Mouse (Mus musculus): ENCODE results near the gene Cd2bp2.
"Not testable (repeated sequence)": the region's sequence is repeated elsewhere in the genome, so short reads cannot be mapped to it uniquely, and the experiment has no call there.

The Cd2bp2 gene

DNA sequence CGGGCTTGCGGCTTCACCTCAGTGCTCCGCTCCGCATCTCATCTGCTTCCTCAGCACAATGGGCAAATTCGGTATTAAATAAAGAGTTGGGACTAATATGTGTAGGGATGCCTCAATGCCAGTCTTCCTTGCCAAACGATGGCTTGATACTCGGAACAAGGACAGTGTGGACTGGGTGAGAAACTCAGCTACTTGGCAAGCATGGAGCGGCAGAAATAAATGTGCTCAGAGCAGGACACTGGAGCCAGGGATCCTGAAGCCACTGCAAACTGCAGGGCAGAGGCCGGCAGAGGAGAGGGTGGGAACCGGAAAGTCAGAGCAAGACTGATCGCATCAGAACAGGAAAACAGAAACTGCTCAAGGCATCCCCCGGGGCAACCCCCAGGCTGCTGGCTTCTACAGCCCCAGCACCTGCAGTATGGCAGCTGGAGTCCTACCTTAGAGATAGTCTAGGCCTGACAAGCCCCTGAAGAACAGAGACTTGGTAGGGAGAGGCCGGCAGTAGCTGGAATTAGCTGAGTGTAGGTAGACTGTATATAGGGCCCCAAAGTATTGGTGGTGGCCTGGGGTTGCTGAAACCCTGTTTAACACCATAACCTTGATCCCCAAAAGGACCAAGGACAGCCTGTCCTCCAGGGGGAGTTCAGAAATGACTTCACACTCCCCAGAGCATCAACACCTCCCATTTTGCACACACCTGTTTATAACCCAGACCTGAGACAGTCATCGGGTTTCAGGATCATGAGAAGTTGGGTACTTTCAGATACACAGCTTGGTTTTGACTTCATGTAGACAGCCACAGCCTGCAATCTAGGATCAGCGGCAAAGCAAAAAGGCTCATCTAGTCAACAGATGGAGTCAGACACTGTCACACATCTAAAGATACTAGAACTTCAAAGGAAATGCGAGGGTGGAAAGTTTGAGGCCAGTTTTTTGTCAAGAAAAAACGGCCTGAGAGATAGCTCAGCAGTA, 7.3 kb downstream of the Cd2bp2 start:
- no peak for DNase-seq

DNA sequence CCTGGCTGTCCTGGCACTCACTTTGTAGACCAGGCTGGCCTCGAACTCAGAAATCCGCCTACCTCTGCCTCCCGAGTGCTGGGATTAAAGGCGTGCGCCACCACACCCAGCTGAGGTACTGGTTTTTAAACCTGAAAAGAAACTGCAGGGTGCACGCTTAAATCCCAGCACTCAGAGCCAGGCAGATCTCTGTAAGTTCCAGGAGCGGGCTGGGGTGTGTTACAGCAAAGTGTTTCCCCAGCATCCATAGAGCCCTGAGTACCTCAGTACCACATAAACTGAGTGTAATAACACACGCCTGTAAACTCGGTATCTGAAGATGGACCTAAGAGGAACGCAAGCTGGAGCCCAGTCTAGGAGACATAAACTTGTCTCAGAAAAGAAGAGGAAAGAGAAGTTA, 8.5 kb downstream of the Cd2bp2 start:
- DNase-seq = no peak

DNA sequence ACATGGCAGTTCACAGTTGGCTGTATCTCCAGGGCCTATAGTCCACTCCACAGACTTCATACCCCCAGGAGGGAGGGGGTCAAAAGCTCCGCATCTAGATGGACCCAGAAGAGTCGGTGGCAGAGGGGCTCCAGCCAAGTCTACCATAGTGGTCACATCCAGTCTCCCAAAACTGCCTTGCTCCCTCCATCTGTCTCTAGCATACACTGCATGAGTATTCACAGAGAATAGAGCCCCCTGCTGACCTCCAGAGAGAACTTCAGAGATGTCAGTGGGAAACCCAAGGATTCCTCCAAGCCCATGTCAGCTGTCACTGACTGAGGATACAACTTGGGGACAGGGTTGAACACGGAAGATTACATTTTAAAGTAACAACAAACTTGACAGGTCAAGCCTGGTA, 10.2 kb downstream of the Cd2bp2 start:
- peak in 1 of 2 experiments; percentile 28 for DNase-seq

DNA sequence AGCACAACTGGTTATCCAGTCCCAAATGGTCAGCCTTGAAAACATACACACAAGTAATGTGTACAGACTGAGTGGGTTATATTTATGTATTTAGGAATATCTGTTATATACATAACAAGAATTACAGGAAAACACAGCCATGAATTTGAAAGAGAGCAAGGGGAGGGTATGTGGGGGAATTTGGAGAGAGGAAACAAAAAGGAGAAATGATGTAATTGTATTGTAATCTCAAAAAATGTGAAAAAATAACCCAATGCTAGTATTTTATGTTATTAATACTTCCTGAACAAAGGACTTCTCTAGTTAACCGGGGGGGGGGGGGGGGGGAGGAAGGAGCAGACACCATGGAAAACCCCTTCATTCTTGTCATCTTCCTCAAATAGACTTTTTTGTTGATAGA, 11.1 kb downstream of the Cd2bp2 start:
- no peak for DNase-seq

DNA sequence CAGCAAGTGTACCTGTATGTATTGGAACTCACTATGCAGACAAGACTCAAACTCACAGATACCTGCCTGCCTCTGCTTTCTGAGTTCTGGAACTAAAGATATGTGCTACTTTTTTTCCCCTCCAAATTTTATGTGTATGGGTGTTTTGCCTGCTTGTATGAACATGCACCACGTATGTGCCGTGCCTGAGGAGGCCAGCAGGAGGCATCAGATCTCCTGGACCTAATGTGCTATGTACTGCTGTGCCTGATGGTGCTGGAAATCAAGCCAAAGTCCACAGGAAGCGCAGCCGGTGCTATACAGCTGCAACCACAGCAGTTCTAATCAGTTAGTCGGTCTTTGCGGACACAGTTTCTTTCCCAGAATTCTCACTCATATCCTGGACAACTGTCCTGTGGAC, 12.0 kb downstream of the Cd2bp2 start:
- peak; percentile 27 to 59 for DNase-seq

DNA sequence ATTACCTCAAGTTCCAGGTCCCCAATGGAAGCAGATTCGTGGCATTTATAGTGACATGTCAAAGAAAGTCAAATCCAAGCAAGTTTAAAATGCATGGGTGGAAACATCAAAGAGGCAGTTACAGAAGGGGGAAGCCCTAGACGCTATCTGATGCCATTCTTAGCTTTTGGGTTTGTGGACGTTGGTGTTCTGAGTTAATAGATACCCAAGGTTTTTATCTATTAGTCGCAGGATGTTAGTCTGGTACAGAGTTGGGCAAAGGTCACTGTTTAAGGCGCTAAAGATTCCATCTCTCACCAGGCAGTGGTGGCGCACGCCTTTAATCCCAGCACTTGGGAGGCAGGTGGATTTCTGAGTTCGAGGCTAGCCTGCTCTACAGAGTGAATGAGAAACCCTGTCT, 12.5 kb downstream of the Cd2bp2 start:
- peak in 1 of 2 experiments; percentile 39 for DNase-seq

DNA sequence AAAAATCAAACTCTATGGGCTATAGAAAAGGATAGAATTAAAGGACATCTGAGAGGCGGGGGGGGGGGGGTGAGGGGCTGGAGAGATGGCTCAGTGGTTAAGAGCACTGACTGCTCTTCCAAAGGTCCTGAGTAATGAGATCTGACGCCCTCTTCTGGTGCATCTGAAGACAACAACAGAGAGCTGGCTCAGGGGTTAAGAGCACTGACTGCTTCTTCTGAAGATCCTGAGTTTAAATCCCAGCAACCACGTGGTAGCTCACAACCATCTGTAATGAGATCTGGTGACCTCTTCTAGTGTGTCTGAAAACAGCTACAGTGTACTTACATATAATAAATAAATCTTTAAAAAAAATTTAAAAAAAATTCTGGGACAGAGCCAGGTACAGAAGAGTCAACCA, 14.1 kb downstream of the Cd2bp2 start:
- not testable (repeated sequence) for DNase-seq

DNA sequence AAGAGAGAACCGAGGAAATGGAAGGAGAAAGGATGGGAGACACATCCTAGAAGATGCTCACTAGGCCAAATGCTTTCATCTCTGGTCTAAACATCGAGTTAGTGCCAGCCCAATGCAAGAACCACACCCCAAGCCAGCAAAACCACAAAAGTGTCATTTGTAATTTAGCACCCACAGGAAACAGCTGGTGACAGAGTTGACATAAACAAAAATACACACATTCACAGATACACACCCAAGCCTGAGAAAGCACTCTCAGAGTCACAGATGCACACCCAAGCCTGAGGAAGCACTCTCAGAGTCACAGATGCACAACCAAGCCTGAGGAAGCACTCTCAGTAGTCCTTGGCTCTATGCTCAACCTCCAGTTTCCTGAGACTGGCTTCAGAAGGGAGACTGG, 15.1 kb downstream of the Cd2bp2 start:
- DNase-seq = no peak

DNA sequence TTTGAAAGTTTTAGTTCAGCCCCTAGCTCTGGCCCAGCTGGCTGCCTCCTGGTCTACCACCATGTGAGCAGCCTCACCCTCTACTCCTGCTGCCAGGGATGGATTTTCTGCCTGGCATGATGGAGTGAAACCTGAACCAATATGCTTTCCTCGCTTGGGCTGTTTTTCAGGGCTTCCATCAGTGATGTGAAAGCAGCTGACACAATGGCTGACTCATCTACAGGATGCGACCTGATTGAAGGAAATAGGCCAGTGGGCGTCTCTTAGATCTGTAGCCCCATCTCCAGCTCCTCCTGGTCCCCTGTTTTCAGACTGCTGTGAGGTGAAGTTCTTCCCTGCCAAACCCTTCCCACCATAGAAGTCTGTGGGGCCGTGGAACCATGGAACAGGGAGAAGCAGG, 18.9 kb downstream of the Cd2bp2 start:
- DNase-seq = no peak

DNA sequence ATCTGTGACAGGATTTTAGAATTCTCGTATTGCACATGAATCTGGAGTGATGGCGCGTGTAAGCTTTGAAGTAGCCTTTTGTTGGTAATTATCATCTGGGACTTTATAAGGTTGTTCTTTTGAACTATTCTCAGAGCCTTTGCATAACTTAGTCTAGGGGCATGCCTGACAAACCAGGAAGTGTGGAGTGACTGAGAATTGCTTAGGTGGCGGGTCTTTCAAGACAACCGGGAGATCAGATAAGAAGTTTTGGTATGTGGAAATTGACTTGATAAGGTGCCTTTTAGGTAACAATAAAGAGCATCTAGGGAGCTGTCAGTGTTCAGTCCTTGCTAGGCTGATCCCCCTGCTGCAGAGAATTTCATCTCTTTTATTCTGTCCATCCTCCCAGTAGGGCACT, 29.3 kb downstream of the Cd2bp2 start:
- no peak for DNase-seq

DNA sequence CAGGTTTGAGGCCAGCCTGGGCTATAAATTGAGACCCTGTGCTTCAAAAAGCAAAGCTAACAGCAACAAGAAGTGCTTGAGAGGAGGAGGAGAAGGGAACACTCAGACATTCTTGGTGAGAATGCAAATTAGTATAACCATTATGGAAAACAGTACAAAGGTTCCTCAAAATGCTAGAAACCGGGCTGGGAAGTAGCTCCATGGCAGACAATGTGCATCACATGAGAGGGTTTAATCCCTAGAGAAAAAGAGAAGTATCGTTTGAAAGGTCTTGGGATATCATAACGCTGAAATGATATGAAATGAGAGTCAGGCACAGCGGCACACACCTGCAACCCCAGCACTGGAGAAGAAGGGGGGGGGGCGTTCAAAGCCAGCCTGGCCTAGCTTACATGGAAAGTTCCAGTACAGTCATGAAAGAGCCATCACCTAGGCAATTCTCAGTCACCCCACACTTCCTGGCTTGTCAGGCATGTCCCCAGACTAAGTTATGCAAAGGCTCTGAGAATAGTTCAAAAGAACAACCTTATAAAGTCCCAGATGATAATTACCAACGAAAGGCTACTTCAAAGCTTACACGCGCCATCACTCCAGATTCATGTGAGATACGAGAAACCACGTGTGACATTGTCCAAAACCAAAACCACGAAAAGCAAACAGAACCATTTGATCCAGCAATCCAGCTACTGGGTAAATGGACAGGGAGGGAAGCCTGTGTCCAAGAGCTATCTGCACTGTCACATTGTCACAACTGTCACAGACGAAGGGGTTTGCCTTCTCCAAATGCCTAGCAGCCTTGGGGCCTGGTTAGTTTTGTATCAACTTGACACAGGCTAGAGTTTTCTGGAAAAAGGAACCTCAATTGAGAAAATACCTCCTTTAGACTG, 30.0 kb downstream of the Cd2bp2 start:
- no peak for DNase-seq

DNA sequence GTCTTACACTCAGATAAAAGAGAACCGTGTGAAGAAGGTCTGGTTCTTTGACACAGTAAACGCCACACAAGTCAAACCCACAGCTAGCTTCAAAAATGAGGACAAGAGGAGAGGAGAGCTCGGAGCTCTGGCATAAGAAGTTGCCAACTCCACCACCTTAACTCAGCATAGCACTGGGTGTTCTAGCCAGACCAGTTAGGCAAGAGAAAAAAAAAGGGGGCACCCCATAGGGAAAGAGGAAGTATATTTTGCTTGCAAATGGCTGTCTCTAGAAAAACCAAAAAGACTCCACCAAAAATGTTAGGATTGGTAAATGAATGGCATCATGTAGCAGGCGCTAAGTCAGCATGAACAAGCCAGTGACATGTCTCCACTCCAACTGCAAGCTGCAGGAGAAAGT, 31.8 kb downstream of the Cd2bp2 start:
- no peak for DNase-seq

DNA sequence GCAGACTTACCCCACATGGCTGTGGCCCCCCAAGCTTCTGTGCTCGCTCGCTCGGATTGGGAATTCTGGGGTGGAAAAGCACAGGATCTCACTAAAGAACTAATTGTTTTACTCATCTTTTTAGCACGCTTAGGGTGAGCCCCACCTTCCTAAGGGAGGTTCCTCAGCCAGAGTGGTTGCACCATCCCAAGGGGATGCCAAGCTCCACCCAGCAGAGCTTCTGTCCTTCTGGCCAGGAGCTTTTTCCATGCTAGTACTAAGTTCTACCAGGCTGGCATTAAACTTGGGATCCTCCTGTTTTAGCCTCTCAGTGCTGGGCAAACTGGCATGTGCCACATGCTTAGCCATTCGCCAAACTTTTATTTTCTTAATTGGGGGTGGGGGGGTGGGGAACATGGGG, 33.3 kb downstream of the Cd2bp2 start:
- no peak for DNase-seq

DNA sequence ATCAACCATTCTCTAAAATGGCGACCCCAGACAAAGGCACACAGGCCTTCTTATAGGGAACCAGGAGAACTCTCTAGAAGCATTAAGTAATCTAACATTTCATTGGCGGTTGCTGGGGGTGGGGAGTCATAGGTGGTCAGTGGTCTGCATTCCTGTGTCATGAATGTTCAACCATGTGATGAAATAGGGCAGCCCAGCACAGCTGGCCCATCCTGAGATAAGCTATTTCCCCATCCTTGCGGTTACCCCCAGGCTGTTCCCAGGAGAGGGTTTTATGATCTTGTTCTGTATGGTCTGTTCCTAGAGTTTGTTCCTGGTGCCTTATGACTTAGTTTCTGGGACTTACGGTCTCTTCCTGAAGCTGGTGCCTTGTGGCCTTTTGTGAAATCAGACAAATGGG, 38.3 kb downstream of the Cd2bp2 start:
- DNase-seq = no peak

DNA sequence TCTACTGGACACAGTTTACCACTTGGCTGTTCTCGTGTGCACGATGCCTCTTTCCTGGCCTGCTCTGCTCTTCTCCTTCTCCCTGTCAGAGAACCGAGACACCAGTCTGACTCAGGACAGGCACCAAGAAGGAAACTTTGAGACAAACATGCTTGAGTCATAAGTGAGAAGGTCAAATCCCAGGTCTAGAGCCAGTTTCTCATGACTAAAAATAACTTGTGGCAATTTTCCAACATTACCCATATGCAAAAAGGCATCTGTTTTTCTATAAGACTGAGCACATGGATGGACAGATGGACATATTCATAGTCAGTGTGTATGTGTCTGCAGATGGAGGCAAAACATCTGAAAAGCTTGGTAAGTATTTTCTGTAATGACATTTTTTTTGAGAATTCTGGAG, 42.4 kb downstream of the Cd2bp2 start:
- no peak for DNase-seq

DNA sequence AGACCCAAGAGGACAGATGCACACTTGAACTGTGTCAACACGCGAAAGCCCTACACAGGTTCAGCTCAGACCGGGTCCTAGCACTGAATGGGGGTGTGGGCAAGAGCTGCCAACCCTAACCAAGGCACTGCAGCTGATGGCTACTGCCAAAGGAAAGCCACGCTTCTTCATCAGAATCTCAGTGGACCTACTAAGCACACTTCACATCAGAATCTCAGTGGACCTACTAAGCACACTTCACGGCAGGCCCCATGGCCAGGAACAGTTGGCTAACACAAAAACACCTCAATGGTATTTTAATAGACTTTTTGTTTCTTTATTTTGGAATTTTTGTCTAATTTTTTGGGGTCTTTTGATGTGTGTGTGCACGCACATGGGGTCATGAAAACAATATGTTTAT, 43.4 kb downstream of the Cd2bp2 start:
- DNase-seq = no peak

DNA sequence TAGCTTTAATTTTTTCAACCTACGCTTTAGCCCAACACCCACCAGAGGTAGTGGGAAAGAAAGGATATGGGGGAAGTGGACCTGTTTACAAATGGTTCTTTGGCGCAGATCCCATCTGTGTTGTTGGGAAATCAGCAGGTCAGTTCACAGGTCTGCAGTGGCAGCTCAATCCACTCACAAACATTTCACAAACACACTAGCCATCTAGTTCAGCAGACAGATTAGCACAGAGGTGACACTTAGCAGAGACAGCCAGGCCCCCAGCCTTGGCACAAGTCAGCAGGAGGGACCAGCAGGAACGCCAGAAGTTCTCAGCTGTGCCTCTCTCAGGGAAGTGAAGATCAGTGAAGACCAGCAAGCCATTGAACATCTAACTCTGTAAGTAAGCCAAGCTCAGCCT, 47.9 kb downstream of the Cd2bp2 start:
- no peak for DNase-seq

DNA sequence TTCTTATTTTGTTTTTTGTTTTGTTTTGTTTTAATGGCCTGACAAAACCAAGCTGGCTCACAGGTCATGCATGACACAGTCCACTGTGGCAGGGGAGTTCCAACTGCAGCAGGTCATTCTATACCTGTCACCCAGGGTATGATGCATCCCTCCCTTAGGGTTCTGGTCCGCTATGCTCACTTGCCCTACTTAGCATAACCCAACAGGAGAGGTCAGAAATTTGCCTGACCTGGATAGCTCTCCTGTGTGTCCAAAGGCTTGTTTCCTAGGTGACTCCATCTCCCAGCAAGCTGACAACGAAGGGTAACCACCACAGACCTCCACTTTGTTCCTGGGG, 49.6 kb downstream of the Cd2bp2 start:
- no peak for DNase-seq

DNA sequence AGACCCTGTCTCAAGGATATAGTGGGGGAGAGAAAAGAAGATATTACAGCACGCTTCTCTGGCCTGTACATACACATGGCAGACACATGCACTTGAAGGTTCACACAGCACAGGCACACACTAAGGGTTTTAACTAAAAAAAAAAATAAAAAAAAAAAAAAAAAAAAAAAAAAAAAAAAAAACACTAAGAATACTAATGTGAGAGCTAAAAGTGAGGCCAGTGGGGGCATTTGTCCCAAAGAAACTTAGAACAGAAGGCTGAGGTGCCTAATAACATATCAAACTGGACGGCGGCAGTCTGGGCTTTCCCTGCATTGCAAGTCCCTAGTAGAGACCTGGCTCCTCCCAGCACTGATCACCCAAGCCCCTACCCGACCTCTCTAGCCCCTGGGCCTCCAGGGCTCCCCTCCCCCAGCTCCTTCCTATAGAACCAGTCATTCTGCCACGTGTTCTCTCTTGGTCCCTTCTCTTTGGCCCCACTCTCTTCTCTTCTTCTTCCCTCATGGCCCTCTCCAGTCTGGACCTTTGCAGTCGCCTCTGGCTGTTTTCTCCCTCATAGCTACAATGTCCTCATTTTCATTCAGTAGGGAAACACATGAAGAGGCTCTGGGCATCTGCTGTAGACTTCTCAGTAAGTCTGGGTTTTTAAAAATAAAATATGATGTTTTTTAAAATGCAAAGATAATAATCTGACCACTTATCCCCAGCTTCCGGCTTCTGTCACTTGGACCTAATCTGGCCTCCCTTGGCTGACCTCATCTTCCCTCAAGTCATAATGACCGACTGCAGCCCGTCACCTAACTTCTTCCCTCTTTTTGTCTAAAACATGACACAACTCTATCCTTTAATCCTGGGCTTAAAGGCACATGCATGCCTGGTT, 50.2 kb downstream of the Cd2bp2 start:
- no peak for DNase-seq

DNA sequence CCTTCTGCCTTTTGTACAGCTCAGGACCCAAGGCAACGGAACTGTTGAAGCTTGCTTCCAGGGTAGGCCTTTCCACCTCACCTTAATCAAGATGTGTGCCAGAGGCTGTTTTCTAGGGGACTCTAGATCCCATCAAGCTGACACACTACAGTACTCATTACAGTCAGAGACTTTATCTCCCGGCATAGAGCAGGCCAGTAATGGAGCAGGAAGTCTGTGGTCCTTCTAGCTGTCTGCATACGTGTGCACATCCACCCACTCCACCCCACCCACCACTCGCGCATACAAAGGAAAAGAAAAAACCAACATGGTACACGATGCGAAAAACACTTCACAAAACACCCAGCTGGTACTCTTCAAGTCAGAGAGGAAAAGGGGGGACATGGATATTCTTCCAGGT, 51.4 kb downstream of the Cd2bp2 start:
- no peak for DNase-seq

DNA sequence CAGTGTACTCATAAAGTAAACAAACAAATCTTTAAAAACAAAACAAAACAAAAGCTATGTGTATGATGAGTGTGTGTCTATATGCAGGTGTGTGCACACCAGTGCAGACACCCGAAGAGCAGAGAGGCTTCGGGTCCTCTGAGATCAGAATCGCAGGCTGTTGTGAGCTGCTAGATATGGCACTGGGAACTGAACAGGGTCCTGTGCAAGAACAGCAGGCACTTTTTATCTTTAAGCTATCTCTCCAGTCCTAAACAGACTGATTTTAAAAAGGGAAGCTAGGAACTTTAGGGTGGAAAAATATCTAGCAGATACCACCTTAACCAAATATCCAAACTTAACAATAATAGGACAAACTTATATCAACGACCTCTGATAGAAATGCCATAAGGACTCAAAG, 53.2 kb downstream of the Cd2bp2 start:
- DNase-seq = no peak

DNA sequence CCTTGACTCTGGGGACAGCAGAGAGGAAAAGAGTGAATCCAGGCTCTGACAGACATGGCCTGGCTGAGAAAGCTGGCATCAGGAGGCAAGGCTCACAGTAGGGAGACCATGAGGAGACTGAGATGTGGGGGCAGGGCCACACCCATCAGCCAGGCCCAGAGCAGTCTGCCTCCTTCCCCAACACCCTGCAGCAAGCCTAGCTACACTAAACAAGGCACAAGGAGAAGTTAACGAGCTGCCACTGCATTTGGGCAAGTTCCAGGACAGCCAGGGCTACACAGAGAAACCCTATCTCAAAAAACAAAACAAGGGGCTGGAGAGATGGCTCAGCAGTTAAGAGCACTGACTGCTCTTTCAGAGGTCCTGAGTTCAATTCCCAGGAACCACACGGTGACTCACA, 53.6 kb downstream of the Cd2bp2 start:
- DNase-seq = no peak

Measured in kidney, postnatal 36 days (tissue).